Mouse (Mus musculus) heart, adult 8-10 months (tissue): Measurements from ENCODE around the gene Uhmk1. TPM values are rescaled to one million over a fixed set of nuclear protein-coding genes. Genes with fewer than 3 reads are reported as not detected.
A peak's percentile ranks its signal among the peaks of the same experiment; 100 is the strongest.
"Not testable (repeated sequence)": the region's sequence is repeated elsewhere in the genome, so short reads cannot be mapped to it uniquely, and the experiment has no call there.

Experiments
- DNase-seq: peaks from one replicate; pipeline ENCODE4 v3.0.0; 2022; ENCODE audit warnings: low spot score
- total RNA-seq, 4 experiments: library from RNA; stranded (reverse); gene quantifications; 2 replicates each; pipeline ENCODE4 v1.2.4; 2022

The Uhmk1 gene
- total RNA-seq = 10 to 100 TPM; 17.7 to 27.8 (median 21.7) TPM

DNA sequence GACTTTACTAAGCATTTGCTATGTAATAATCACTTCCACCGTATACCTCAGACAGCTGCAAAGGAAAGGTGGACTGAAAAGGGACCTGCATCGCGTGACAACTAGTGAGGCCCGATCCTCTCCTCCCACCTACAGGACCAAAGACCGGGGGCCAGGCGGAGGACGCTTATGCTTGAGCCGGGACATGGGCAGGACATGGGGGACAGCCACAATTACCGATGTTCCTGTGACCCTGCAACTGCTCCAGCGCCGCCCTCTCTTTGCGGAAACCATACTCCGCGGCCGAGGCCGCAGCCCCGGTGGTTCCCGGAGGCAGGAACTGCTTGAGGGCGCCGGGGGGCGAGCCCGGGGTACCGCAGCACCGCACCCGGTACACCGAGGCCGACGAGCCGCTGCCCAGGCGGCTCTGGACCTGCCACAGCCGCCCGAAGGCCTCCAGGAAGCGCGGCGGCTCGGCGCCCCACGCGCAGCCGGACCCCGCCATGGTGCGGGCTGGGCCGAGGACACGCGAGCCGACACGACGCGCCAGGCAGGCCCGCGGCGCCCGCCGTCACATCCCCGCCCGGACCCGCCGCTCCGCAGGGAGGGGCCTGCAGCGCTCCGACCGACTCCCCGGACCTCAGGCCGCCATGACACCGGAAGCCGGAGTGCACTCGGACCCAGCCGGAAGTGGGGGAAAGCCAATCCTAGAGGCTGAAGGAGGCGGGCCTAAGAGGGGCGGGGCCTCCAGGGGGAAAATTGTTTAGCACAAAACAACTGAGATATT is at the start of gene Uhmk1:
Gene Uhmk1, minus strand, starts transcription at position 641 of the 766 bp plus-strand sequence.
- peak; percentile 91 for DNase-seq

DNA sequence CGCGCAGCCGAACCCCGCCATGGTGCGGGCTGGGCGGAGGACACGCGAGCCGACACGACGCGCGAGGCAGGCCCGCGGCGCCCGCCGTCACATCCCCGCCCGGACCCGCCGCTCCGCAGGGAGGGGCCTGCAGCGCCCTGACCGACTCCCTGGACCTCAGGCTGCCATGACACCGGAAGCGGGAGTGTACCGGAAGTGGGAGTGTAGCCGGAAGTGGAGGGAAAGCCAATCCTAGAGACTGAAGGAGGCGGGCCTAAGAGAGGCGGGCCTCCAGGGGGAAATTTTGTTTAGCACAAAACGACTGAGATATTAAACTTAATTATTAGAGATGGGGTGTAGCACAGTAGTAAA is 40.3 kb upstream of the Uhmk1 start:
- peak; percentile 87 for DNase-seq

- no peak for DNase-seq
Observed at GRCm38 (mm10) chr1:170254893-170255559, 39.8 kb upstream of the Uhmk1 start.

- no peak for DNase-seq
Observed at GRCm38 (mm10) chr1:170245016-170245415, 29.8 kb upstream of the Uhmk1 start.

DNA sequence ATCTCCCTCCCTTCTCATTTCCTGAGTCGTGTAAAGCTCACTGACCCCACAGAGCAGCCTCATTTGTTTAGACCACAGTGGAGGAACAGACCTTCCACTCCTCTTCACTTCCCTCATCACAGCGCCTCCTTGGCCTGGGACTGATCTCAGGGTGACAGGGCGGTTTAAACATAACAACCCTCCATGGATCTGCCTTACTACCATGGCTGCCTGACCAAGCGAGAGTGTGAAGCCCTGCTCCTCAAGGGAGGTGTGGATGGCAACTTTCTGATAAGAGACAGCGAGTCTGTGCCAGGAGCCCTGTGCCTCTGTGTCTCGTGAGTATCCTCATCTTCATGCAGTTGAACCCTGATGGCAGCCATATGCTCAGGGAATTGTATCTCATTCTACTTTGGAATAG is 17.5 kb upstream of the Uhmk1 start, which contains the start of gene Sh2d1b2:
Gene Sh2d1b2, plus strand, starts transcription at position 62 of the 400 bp plus-strand sequence.
- DNase-seq = not testable (repeated sequence)

DNA sequence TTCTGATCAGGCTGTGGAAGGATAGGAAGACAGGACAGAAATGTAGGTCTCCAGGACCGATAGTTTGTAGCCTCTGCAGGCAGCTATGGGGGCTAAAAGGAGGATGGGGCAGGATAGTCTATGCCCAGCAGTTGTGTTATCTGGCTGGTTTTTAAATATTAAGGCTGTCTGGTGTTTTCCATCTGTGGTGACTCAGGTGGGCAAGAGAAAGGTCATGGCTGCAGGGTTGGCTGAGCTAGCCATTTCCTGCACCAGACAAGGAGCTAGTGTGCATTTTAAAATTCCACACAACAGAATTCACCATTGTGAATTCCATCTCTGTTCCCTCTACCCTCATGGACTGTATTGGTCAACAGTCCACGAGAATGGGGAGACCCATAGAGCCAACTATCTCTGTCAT is 8.1 kb upstream of the Uhmk1 start:
- no peak for DNase-seq

DNA sequence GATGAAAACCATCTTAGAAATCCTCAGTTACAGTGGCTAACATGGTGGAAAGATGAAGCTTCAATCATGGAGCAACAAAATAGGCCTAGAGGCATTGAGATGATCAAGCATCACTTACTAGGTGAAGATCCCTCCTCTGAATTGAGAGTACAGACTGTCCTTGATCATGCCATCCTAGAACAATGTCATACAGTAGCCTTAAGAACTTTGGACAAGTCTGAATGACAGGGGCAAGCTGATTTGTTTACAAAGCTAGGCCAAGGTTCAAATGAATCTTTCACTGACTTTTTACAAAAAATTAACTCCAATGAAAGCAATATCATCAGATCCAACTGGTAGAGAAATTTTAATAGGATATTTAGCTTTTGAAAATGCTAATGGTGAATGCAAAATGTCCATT is 5.2 kb upstream of the Uhmk1 start:
- DNase-seq = no peak

- no peak for DNase-seq
Observed at GRCm38 (mm10) chr1:170218091-170218884, 3.1 kb upstream of the Uhmk1 start.

DNA sequence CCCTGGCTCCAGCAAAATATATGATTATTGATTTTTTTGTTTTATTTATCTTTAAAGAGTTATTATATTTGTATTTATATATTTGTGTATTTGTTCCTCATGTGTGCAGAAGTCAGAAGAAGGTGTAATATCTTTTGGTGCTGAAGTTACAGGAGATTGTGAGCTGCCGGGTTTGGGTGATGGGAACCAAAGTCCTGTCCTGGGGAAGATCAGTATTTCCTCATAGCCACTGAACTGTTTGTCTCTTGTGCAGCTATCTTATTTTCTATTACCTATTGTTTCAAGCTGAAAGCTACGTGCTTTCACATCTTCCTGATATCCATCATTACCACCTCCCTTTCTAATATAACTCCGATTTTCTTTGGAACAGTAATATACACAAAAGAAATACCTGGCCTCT is 393 bp upstream of the Uhmk1 start:
- DNase-seq = no peak

GRCm38 (mm10) chr1:170214383-170214756 is 827 bp downstream of the Uhmk1 start:
- no peak for DNase-seq

DNA sequence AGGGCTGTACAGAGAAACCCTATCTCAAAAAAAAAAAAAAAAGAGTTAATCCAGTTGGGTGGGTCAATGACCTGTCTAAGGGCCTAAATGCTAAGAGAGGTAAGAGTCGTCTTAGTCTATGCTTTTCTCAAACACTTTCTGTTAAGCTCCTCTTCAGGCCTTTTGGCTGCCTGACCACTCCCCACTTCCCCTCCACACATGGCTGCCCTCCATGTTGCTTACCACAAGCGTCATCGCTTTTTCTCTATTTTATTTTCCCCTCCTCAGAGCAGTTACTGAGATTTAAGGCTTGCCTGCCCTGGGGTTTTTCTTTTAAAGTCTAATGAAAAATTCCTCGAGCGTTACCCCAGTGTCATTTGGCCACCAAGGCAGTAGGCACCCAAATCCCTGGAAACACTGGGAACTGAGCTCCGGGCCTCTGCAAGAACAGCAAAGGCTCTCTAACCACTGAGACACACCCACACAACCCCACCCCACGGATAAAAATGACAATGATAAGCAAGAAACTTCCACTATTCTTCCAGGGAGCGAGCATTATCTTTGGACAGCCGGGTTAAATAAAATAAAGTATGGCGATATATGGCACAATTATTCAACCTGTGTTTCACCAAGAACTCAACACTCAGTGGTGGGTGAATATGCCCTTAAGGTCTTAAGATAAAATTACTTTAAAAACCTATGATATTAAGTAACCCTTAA is 1.9 kb downstream of the Uhmk1 start:
- DNase-seq = no peak

DNA sequence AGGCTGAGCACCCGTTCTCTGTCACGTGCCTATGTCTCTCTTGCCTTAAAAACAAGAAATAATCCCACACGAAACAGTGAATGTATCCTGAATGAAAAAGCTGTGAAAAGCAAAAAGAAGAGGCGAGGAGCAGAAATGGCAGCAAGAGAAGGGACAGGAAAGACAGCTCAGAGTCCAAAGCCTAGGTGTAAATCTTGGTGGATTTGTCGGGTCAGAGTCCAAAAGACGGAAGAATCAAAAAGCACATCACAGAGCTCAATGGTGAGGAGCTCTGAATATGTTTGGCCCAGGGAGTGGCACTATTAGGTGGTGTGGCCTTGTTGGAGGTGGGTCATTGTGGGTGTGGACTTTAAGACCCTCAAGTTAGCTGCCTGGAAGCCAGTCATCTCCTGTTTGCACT is 8.8 kb downstream of the Uhmk1 start:
- no peak for DNase-seq

- no peak for DNase-seq
Observed at GRCm38 (mm10) chr1:170200379-170200778, 14.8 kb downstream of the Uhmk1 start.

DNA sequence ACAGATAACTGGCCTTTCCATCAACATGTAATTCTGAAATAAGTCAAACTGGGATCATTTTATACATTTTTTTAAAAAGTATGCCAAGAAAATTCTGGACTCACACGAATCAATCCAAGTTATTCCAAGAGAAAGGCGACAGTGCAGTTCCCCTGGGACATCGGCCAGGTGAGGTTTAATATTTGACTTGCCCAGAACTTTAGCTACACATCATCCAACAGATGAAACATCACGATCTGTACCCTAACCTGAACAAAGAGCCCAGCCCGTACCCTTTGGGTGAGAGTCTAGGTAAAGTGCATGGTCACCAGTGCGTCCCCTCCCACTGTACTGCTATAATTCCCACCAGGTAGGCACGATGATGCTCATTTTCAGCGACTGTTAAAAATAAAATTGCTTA is 19.0 kb downstream of the Uhmk1 start:
- no peak for DNase-seq

DNA sequence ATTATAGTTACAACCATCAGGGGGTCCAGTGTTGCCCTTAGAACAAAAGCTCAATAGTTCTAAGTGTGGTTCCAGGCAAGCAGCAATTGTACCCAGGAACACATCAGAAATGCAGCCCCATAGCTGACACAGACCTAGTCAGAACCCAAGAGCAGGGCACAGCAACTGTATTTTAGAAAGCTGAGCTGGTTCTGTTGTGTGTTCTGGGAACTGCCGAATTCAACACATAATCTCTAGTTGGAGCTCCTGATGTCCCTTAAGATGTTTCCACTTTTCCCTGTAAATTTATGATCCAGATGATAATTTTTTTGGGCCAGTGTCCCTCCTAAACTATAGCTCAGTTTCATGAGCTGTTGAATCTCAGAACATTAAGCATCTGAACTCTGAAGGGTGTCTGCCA is 23.3 kb downstream of the Uhmk1 start:
- DNase-seq = no peak

- no peak for DNase-seq
Observed at GRCm38 (mm10) chr1:170190225-170190624, 25.0 kb downstream of the Uhmk1 start.

DNA sequence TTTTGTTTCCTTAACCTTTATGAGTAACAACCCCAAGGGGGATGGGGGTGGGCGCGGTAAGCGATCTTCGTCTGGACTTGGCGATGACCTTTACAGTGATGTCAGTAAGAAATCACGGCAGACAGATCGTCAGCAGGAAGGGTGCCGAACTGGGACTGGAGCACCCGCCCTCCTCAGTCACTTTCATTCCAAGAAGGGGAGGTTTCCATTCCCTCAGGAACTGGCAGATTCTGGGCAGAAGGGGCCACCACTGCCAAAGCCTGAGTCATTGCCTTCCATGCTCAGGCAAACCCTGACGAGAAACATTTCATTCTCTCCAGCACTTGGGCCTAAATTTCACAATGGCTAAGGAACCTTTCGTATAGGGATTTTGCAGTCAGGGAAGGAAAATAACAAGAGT is 26.6 kb downstream of the Uhmk1 start:
- DNase-seq = peak; percentile 77

DNA sequence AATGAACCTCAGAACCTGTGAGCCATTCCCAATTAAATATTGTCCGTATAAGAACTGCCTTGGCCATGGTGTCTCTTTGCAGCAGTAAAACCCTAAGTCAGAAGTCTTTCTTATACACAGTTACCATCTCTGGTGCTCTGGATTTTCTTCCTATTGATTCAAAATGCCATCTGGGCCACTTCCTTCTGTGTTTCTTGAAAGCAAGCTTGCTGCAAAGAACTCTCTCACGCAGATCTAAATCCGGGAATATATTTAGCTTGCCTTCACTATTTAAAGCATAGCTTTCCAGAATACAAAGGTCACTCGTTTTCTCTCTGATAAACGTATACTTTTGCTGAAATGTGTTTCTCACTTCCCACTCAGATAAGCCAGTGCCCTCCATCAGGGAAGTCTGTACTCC is 28.7 kb downstream of the Uhmk1 start:
- DNase-seq = no peak

GRCm38 (mm10) chr1:170185137-170185536 is 30.1 kb downstream of the Uhmk1 start:
- no peak for DNase-seq

- peak; percentile 60 for DNase-seq
Observed at GRCm38 (mm10) chr1:170182706-170183105, 32.5 kb downstream of the Uhmk1 start.

DNA sequence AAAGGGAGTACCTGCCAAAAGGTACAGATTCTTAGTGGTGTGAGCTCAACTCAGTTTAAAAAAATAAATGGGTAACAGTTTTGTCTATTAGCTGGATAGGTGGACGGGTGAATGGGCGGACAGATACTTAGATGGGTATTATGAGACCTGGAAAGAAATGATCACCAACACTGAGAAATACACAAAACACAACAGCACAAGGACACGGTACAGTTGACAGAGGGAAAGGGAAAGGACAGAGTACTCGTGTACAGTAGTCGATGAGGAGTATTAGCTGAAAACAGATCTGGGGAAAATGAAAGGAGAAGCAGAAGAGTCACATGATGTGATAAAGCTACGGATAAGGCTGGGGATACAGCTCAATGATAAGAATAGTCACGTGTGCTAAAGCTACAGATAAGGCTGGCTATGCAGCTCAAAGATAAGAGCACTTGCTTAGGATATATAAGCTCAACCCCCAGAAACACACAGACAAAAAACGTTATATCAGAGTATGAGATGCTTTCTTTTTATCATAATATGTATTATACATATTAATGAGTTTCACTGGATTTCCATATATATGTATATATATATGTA is 38.4 kb downstream of the Uhmk1 start:
- DNase-seq = no peak

DNA sequence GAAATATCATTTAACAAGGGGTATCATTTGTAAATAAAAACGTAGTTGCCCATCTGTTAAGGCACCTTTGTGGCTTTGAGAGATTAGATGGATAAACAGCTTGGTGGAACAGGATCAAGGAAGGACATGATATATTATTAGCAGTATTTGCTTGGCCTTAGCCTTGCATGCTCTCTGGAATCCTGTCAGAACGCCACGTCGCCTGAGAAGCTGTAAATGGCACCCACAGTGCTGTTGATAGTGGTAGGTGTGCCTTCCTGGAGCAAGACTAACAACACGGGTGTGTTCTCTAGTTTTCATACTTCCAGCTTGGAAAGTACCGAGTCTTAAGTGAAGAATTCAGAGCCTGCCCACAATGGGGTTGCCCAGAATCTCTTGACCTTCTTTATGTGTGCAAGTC is 39.3 kb downstream of the Uhmk1 start:
- no peak for DNase-seq
